Mouse (Mus musculus) urinary bladder, postnatal 25 days (tissue): ENCODE data around the gene Cog7.
A peak's percentile ranks its signal among the peaks of the same experiment; 100 is the strongest.

ENCODE experiments used
- DNase-seq: peaks from one replicate; pipeline ENCODE4 v3.0.0; 2022; ENCODE audit warnings: low spot score

Gene Cog7

GRCm38 (mm10) chr7:121899311-121899710 lies 82.2 kb downstream of the Cog7 start:
- peak; percentile 19 for DNase-seq

GRCm38 (mm10) chr7:121896689-121897088 lies 84.8 kb downstream of the Cog7 start:
- no peak for DNase-seq

GRCm38 (mm10) chr7:121890636-121891360 lies 90.7 kb downstream of the Cog7 start:
- no peak for DNase-seq

- no peak for DNase-seq
These were observed 101.3 kb downstream of the Cog7 start for GRCm38 (mm10) chr7:121880246-121880645.

- no peak for DNase-seq
These were observed 106.7 kb downstream of the Cog7 start for GRCm38 (mm10) chr7:121874784-121875183.

DNA sequence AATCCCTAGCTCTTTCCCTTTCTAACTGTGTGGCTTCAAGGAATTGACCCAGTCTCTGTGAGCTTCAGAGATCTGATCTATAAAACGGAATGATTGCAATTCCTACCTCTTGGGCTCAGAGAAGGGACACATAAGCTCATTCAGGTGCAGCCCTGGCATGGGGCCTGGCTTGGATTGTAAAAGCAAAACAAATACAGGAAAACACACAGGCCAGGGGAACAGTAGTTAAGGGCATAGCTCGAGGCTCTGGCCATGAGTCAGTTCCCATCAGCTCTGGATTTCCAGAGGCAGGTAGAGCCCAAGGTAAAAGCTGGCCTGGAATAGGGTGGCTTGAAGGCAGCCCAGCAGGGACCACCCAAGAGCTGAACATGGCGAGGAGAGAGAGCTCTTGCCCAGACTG lies 107.5 kb downstream of the Cog7 start:
- no peak for DNase-seq

GRCm38 (mm10) chr7:121871631-121872030 lies 109.9 kb downstream of the Cog7 start:
- DNase-seq, result no peak

DNA sequence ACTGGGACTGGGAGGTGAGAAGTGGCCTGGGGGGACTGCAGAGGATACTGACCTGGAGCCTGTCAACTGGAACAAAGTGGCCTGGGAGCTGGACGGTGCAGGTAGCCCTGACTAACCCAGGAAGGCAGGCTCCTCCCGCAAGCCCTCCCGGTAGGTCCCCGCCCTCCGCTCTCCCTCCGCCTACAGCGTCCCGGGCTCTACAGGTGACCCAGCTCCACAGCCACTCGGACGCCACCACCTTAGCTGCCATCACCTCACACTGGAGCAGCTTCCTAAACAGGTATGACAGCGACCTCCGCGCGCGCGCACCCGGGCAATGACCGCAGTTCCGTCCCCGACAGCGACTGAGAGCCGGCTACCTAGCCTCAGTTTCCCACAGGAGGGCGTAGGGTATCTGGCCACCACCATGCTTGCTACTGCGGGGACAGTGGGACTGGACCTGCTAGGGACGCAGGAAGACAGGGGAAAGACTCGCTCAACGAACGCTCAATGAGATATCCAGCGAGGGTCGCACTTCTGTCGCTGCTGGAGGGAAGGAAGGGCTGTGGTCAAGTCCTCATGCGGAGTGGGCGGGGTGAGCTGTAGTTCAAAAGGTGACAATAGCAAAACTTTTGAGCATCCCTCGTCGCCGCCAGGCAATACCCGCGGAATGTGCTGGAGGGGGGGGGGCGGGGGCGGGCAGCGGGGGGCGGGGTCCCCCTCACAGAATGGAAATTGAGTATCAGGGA lies 116.5 kb downstream of the Cog7 start, which contains the start of gene Scnn1b:
Gene Scnn1b (plus strand): TSS at position 181 of the 728 bp plus-strand sequence.
- DNase-seq, result peak; percentile 22

GRCm38 (mm10) chr7:121858939-121859338 lies 122.6 kb downstream of the Cog7 start:
- DNase-seq, result no peak

DNA sequence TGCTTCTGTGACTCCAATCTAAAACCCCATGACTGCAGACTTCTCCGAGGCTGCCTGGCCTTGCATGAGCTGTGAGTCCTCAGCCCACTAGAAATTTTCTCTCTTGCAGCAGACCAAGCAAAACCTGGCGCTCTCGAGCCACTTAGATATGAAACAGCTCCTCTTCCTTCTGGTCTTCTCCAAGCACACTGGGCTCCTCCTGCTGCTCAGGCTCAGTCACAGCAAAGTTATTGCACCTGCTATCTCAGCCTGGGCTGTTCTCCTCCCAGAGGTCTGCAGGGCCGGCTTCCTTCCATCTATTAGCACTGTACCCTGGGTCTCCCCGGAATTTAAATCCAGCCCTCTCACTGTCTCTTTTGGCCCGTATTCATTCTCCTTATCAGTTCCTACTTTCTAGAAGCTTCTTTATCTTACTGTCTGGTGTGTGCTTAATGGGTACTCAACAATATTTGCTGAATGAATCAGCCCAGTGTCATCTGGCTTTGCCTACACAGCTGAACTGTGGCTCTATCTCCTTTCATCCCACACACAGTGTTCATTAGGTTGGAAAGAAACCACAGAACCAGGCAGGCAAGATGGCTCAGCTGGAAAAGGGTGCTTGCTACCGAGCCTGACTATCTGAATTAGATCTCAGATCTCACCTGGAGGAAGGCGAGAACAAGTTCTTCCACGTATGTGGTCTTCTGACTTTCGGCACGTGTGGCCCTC lies 124.2 kb downstream of the Cog7 start:
- no peak for DNase-seq

- DNase-seq, result no peak
These were observed 132.9 kb downstream of the Cog7 start for GRCm38 (mm10) chr7:121848537-121849168.

DNA sequence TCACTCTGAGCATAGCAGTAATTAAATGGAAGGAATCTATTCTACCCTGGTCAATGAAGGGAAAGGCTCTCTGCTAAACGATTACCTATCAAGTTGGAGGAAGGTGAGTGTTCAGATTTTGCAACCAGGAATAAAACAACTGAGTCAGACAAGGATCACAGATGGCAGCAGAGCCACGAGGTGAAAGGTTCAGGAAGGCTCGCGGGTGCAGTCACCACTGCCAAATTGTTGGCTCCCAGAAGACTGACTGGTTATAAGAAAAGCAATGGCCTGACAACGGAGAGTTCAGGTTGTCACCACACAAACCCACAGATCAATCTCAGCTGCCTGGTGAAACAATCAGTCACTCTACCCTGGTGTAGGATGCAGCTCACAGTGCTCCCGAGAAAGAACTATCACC lies 135.5 kb downstream of the Cog7 start:
- DNase-seq, result no peak

- no peak for DNase-seq
These were observed 139.3 kb downstream of the Cog7 start for GRCm38 (mm10) chr7:121842234-121842633.

DNA sequence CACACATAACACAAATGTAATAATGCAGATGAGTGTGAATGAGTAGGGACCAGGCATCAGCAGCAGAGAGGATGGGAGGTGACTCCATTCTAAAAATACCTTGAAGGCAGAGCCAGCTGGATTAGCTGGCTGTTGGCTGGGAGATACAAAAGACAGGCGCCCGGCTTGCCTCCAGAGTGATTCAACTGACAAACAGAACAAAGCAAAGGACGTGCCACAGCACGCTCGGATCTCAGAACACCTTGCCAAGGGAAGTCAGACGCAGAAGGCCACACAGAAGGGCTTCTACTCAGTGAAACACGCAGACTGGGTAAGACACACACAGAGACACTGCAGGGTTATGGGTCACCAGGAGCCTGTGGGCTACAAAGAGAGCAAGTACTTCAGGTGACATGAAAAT lies 140.7 kb downstream of the Cog7 start:
- DNase-seq, result peak; percentile 37

DNA sequence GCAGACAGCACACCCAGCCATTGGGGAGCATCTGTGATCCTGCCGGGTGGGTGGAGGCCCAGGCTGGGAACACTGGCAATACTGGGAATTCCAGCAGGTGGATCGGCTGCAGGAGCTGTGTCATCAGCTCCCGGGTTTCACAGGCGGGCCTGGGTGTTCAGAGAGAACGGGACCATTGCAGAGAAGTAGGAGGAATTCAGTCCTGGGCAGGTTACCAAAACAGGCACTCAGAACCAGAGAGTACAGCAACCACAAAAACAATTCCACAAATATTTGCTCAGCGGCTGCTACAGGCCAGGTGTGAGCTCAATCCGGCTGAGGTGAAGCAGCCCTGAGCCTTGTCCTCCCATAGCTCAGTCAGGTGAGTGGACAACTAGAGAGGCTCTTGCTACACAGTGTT lies 144.7 kb downstream of the Cog7 start:
- DNase-seq, result no peak

- no peak for DNase-seq
These were observed 146.1 kb downstream of the Cog7 start for GRCm38 (mm10) chr7:121835392-121835791.
